Mouse (Mus musculus) limb, embryonic 14.5 days (tissue): Measurements from ENCODE around the gene Dock1. TPM values are rescaled to one million over a fixed set of nuclear protein-coding genes. Genes with fewer than 3 reads are reported as not detected.

Source experiments
- ATAC-seq: fragments of 200-750 bp; cut with Nextera tagmentation; 2 replicates; pipeline ENCODE4 v1.8.0; 2017; ENCODE audit warnings: low read depth, moderate number of reproducible peaks, moderate TSS enrichment; ENCODE audit not compliant: low FRiP score
- DNase-seq: peaks from one replicate; pipeline ENCODE4 v3.0.0-alpha.2; 2015; ENCODE audit warnings: low spot score
- H3K27ac ChIP-seq: fragments of 300-500 bp; sonication (generic); replicated peaks from 2 replicates; pipeline ENCODE4 v1.5.1; 2014; ENCODE audit warnings: low read depth, mild to moderate bottlenecking, low read length, moderate library complexity, mixed read lengths
- H3K27me3 ChIP-seq: fragments of 300-500 bp; sonication (generic); 2 replicates; pipeline ENCODE4 v1.6.1; 2014; ENCODE audit warnings: low read length, mixed read lengths; ENCODE audit not compliant: control insufficient read depth, insufficient read depth
- H3K36me3 ChIP-seq: fragments of 300-500 bp; sonication (generic); 2 replicates; pipeline ENCODE4 v1.6.1; 2014; ENCODE audit warnings: mild to moderate bottlenecking, low read length, moderate library complexity, mixed read lengths; ENCODE audit not compliant: control insufficient read depth, insufficient read depth
- H3K4me1 ChIP-seq: fragments of 300-500 bp; sonication (generic); 2 replicates; pipeline ENCODE4 v1.6.1; 2014; ENCODE audit warnings: antibody characterized with exemption, low read length, mixed read lengths; ENCODE audit not compliant: control insufficient read depth, insufficient read depth
- H3K4me2 ChIP-seq: fragments of 300-500 bp; sonication (generic); replicated peaks from 2 replicates; pipeline ENCODE4 v1.6.1; 2014; ENCODE audit warnings: low read depth, mild to moderate bottlenecking, low read length, moderate library complexity; ENCODE audit not compliant: severe bottlenecking
- H3K4me3 ChIP-seq: fragments of 300-500 bp; sonication (generic); replicated peaks from 2 replicates; pipeline ENCODE4 v1.5.1; 2014; ENCODE audit warnings: low read length
- H3K9ac ChIP-seq: fragments of 300-500 bp; sonication (generic); 2 replicates; pipeline ENCODE4 v1.6.1; 2014; ENCODE audit warnings: mild to moderate bottlenecking, low read depth, low read length, moderate library complexity; ENCODE audit not compliant: severe bottlenecking
- H3K9me3 ChIP-seq: fragments of 300-500 bp; sonication (generic); 2 replicates; pipeline ENCODE4 v1.6.1; 2016; ENCODE audit warnings: low read length; ENCODE audit not compliant: control insufficient read depth
- POLR2A ChIP-seq: fragments of 200-500 bp; IDR thresholded peaks from 2 replicates; pipeline ENCODE4 v1.8.0; 2012; ENCODE audit warnings: inconsistent platforms, mild to moderate bottlenecking, moderate library complexity, borderline replicate concordance; ENCODE audit not compliant: insufficient read depth, insufficient read length; ENCODE audit errors: extremely low read depth
- WGBS: fragments of 180-500 bp; shearing (Covaris S2); extraction: QIAGEN DNeasy Blood & Tissue Kit; methylation state at CpG from one replicate; pipeline ENCODE4 v1.1.7; 2014; 5-methylcytosine and 5-hydroxymethylcytosine counted together
- polyA plus RNA-seq, 2 experiments: library from polyadenylated mRNA; depleted of rRNA in 1 of 2; stranded (reverse) in 1 of 2; unstranded in 1 of 2; fragments of >200 nt; fragmentation: Nextera tagmentation in 1 of 2; extraction: Ambion mirVana in 1 of 2; gene quantifications; 2 replicates each; pipeline versions ENCODE4 v1.2.1 to v1.2.3; 2012 to 2014

Gene Dock1
- polyA plus RNA-seq, 2 experiments, result 35.7 to 40.0 TPM

GRCm38 (mm10) chr7:134722361-134722760 lies 51.9 kb downstream of the Dock1 start:
- no peak overlapping the region for H3K27ac ChIP-seq
- H3K9ac ChIP-seq, result no peak overlapping the region
- WGBS, result 91% methylated on average over 7 of the region's 7 CpGs
- no peak overlapping the region for H3K4me3 ChIP-seq
- H3K27me3 ChIP-seq, result no peaks in the 10 kb centered on the region
- ATAC-seq, result no peak
- no peak overlapping the region for H3K4me2 ChIP-seq
- no peaks in the 10 kb centered on the region for H3K9me3 ChIP-seq
- no peak for TF ChIP-seq POLR2A
- no peak for DNase-seq
- peaks cover 8% of the 10 kb centered on the region; the same call in 1 of the 2 replicates for H3K36me3 ChIP-seq
- H3K4me1 ChIP-seq, result no peaks in the 10 kb centered on the region

GRCm38 (mm10) chr7:134722955-134723354 lies 52.5 kb downstream of the Dock1 start:
- H3K4me1 ChIP-seq, result no peaks in the 10 kb centered on the region
- TF ChIP-seq POLR2A, result no peak
- WGBS, result 44% methylated on average over 9 of the region's 9 CpGs
- H3K27ac ChIP-seq, result no peak overlapping the region
- no peaks in the 10 kb centered on the region for H3K27me3 ChIP-seq
- no peak overlapping the region for H3K4me3 ChIP-seq
- H3K4me2 ChIP-seq, result no peak overlapping the region
- DNase-seq, result no peak
- H3K9ac ChIP-seq, result no peak overlapping the region
- no peaks in the 10 kb centered on the region for H3K9me3 ChIP-seq
- peaks cover 8% of the 10 kb centered on the region; the same call in 1 of the 2 replicates for H3K36me3 ChIP-seq
- ATAC-seq, result no peak

GRCm38 (mm10) chr7:134723509-134723908 lies 53.1 kb downstream of the Dock1 start:
- Histone ChIP-seq H3K27ac (no peak overlapping the region), H3K36me3 (peaks cover 10% of the 10 kb centered on the region; the same call in 1 of the 2 replicates), H3K9ac (no peak overlapping the region), H3K4me3 (no peak overlapping the region), H3K27me3 (no peaks in the 10 kb centered on the region), H3K4me2 (no peak overlapping the region), H3K4me1 (no peaks in the 10 kb centered on the region), H3K9me3 (no peaks in the 10 kb centered on the region)
- 79% methylated on average over 5 of the region's 5 CpGs for WGBS
- no peak for DNase-seq
- no peak for TF ChIP-seq POLR2A
- no peak for ATAC-seq

- Histone ChIP-seq H3K4me2 (no peak overlapping the region), H3K9ac (no peak overlapping the region), H3K9me3 (no peaks in the 10 kb centered on the region), H3K4me1 (no peaks in the 10 kb centered on the region), H3K27me3 (no peaks in the 10 kb centered on the region), H3K4me3 (no peak overlapping the region), H3K36me3 (peaks cover 15% of the 10 kb centered on the region; the same call in 1 of the 2 replicates), H3K27ac (no peak overlapping the region)
- no peak for TF ChIP-seq POLR2A
- DNase-seq (no peak), ATAC-seq (no peak)
- 48% methylated on average over 7 of the region's 7 CpGs for WGBS
Measured at GRCm38 (mm10) chr7:134724841-134725240, 54.4 kb downstream of the Dock1 start.

- H3K4me3 ChIP-seq, result no peak overlapping the region
- H3K9me3 ChIP-seq, result no peaks in the 10 kb centered on the region
- H3K27ac ChIP-seq, result no peak overlapping the region
- no peaks in the 10 kb centered on the region for H3K4me1 ChIP-seq
- no peak overlapping the region for H3K4me2 ChIP-seq
- no peak for ATAC-seq
- WGBS, result 55% methylated on average over 11 of the region's 11 CpGs
- peaks cover 19% of the 10 kb centered on the region; the same call in 1 of the 2 replicates for H3K36me3 ChIP-seq
- TF ChIP-seq POLR2A, result no peak
- DNase-seq, result no peak
- H3K27me3 ChIP-seq, result no peaks in the 10 kb centered on the region
- H3K9ac ChIP-seq, result no peak overlapping the region
Measured at GRCm38 (mm10) chr7:134725551-134726529, 55.4 kb downstream of the Dock1 start.
